Mouse (Mus musculus): ENCODE results near the gene Unc13b.

- no peak for TF ChIP-seq CTCF (IDR thresholded peaks at IDR 0.05; ENCODE audit: low read depth)
- TF ChIP-seq EP300 (IDR thresholded peaks at IDR 0.05; ENCODE audit: low read depth), result no peak
Measured at GRCm38 (mm10) chr4:43060286-43060685, 1.5 kb downstream of the Unc13b start.

Data from liver, postnatal 0 days (tissue).